Mouse (Mus musculus): ENCODE measurements around the gene Tlk2. TPM values are rescaled to one million over a fixed set of nuclear protein-coding genes. Genes with fewer than 3 reads are reported as not detected.

Tlk2 gene
- polyA plus RNA-seq, 1 experiment: 16.9 TPM

DNA sequence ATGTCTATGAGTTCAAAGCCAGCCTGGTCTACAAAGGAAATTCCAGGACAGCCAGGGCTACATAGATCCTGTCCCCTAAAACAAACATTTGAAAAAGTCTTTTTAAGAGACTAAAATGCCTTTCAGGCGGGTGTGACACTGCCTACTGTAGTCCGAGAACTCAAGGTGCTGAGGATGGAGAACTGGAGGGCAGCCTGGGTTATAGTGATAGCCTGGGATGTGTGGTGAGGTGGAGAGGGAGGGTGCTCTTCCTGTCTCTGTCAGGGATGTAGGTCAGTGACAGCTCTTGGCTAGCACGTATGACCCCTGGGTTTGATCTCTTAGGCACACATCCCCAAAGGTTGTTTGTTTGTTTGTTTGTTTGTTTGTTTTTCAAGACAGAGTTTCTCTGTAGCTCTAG, 34.5 kb upstream of the Tlk2 start:
- Histone ChIP-seq H3K79me2 (ENCODE audit: control insufficient read depth, insufficient read depth) (no peaks in the 10 kb centered on the region), H3K27me3 (ENCODE audit: control insufficient read depth, insufficient read depth, insufficient read length) (no peaks in the 10 kb centered on the region), H3K36me3 (ENCODE audit: control insufficient read depth, insufficient read depth) (peaks cover 22% of the 10 kb centered on the region), H3K79me3 (ENCODE audit: low read depth) (no peaks in the 10 kb centered on the region), H3K4me3 (ENCODE audit: insufficient read depth, poor library complexity, severe bottlenecking) (no peak overlapping the region), H3ac (ENCODE audit: control insufficient read depth, insufficient read length, low read depth) (no peak overlapping the region)
- TF ChIP-seq CEBPB (IDR thresholded peaks at IDR 0.05; ENCODE audit: low read depth) (no peak), MAX (IDR thresholded peaks at IDR 0.05) (no peak), FOSL1 (IDR thresholded peaks at IDR 0.05; ENCODE audit: insufficient read depth, low read length, poor library complexity, severe bottlenecking) (no peak), CTCF (IDR thresholded peaks at IDR 0.05; ENCODE audit: control insufficient read depth, insufficient read depth, insufficient read length) (no peak), MYOG (IDR thresholded peaks at IDR 0.05; ENCODE audit: control insufficient read depth, extremely low read depth, insufficient read length) (no peak), USF1 (IDR thresholded peaks at IDR 0.05; ENCODE audit: low read depth) (no peak), MYOD1 (IDR thresholded peaks at IDR 0.05; ENCODE audit: control insufficient read depth, insufficient read length, low read depth) (no peak)

DNA sequence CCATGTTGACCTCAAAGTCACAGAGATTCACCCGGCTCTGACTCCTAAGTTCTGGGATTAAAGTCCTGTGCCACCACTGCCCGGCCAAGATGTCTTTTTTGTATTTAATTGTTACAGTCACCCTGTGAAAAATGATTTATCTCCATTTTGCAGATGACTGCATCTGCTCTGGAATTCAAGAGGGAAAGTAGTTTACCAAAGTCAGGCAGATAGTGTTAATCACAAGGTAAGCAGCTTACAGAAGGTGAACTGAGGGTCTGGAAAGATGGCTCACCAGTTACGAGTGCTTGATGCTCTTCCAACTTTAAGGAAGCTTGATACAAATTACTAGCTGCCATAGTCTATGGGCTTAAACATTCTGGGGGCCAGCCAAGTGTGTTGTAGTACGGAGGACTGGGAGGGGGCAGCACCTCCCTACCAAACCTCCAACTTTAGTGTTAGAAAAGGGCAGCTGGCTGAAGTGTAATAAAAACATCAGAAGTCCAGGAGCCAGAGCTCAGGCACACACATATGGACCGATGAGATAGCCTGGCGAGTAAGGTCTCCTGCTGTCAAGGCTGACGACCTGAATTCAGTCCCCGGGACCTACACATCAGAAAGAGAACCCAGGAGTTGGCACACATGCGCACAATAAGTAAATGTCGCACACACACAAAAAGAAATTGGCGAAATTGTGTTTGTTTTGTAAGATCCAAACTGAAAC, 33.9 kb upstream of the Tlk2 start:
- H3K36me3 ChIP-seq (ENCODE audit: control insufficient read depth, insufficient read depth): peaks cover 17% of the 10 kb centered on the region
- TF ChIP-seq USF1 (IDR thresholded peaks at IDR 0.05; ENCODE audit: low read depth): no peak
- no peak for TF ChIP-seq FOSL1 (IDR thresholded peaks at IDR 0.05; ENCODE audit: insufficient read depth, low read length, poor library complexity, severe bottlenecking)
- no peak for TF ChIP-seq CTCF (IDR thresholded peaks at IDR 0.05; ENCODE audit: control insufficient read depth, insufficient read depth, insufficient read length)
- no peak for TF ChIP-seq CEBPB (IDR thresholded peaks at IDR 0.05; ENCODE audit: low read depth)
- TF ChIP-seq MYOG (IDR thresholded peaks at IDR 0.05; ENCODE audit: control insufficient read depth, extremely low read depth, insufficient read length): no peak
- TF ChIP-seq MAX (IDR thresholded peaks at IDR 0.05): no peak
- no peak for TF ChIP-seq MYOD1 (IDR thresholded peaks at IDR 0.05; ENCODE audit: control insufficient read depth, insufficient read length, low read depth)
- H3ac ChIP-seq (ENCODE audit: control insufficient read depth, insufficient read length, low read depth): no peak overlapping the region
- no peaks in the 10 kb centered on the region for H3K27me3 ChIP-seq (ENCODE audit: control insufficient read depth, insufficient read depth, insufficient read length)
- H3K4me3 ChIP-seq (ENCODE audit: insufficient read depth, poor library complexity, severe bottlenecking): no peak overlapping the region
- no peaks in the 10 kb centered on the region for H3K79me3 ChIP-seq (ENCODE audit: low read depth)
- no peaks in the 10 kb centered on the region for H3K79me2 ChIP-seq (ENCODE audit: control insufficient read depth, insufficient read depth)

DNA sequence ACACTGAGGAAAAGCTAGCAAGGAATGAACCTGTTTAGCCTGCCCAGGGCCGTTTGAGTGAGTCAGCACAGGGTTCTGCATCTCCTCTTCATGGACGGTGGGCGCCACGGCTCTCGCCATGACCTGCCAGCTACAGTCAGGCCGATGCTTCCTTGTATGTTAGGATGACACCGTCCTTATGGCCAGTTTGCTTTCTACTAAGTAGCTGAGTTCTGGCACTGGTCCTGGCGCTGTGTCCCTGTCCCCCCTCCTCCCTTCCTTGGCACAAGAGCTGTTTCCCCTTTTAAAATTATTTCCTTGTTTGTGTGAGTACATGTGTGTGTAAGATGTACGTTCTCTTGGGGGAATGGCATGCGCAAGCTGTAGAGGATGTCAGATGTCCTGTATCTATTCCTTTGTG, 33.4 kb upstream of the Tlk2 start:
- Histone ChIP-seq H3K4me3 (ENCODE audit: insufficient read depth, poor library complexity, severe bottlenecking) (no peak overlapping the region), H3K79me2 (ENCODE audit: control insufficient read depth, insufficient read depth) (no peaks in the 10 kb centered on the region), H3ac (ENCODE audit: control insufficient read depth, insufficient read length, low read depth) (no peak overlapping the region), H3K79me3 (ENCODE audit: low read depth) (no peaks in the 10 kb centered on the region), H3K36me3 (ENCODE audit: control insufficient read depth, insufficient read depth) (peaks cover 11% of the 10 kb centered on the region), H3K27me3 (ENCODE audit: control insufficient read depth, insufficient read depth, insufficient read length) (no peaks in the 10 kb centered on the region)
- TF ChIP-seq MYOD1 (IDR thresholded peaks at IDR 0.05; ENCODE audit: control insufficient read depth, insufficient read length, low read depth) (no peak), MYOG (IDR thresholded peaks at IDR 0.05; ENCODE audit: control insufficient read depth, extremely low read depth, insufficient read length) (no peak), USF1 (IDR thresholded peaks at IDR 0.05; ENCODE audit: low read depth) (no peak), MAX (IDR thresholded peaks at IDR 0.05) (no peak), CTCF (IDR thresholded peaks at IDR 0.05; ENCODE audit: control insufficient read depth, insufficient read depth, insufficient read length) (no peak), CEBPB (IDR thresholded peaks at IDR 0.05; ENCODE audit: low read depth) (no peak), FOSL1 (IDR thresholded peaks at IDR 0.05; ENCODE audit: insufficient read depth, low read length, poor library complexity, severe bottlenecking) (no peak)

DNA sequence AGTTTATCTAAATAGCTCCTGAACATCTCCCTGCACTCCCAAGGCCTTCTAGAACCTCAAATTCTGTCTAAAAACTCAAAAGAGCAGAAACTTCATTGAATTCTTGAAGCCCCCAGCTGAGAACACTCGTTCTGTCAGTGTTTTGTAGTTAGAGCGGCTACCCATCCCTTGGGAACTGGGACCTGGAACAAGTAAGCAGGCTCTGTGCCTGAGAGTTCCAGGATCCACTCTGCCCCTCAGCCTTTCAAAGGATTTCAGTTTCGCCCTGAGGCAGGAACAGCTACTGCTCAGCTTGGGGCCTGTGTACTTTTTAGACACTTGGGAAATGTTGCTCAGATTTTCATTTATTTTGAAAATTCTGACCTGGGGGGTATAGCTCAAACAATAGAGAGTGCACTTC, 32.0 kb upstream of the Tlk2 start, which contains the start of gene Gm10842:
TSS of gene Gm10842 (plus strand) at position 301 of the 400 bp plus-strand sequence.
- no peaks in the 10 kb centered on the region for H3K79me3 ChIP-seq (ENCODE audit: low read depth)
- no peaks in the 10 kb centered on the region for H3K36me3 ChIP-seq (ENCODE audit: control insufficient read depth, insufficient read depth)
- no peak within 1 kb of the TSS for H3ac ChIP-seq (ENCODE audit: control insufficient read depth, insufficient read length, low read depth)
- no peaks in the 10 kb centered on the region for H3K27me3 ChIP-seq (ENCODE audit: control insufficient read depth, insufficient read depth, insufficient read length)
- no peak within 1 kb of the TSS for H3K4me3 ChIP-seq (ENCODE audit: insufficient read depth, poor library complexity, severe bottlenecking)
- TF ChIP-seq MYOG (IDR thresholded peaks at IDR 0.05; ENCODE audit: control insufficient read depth, extremely low read depth, insufficient read length) (no peak), USF1 (IDR thresholded peaks at IDR 0.05; ENCODE audit: low read depth) (no peak), CTCF (IDR thresholded peaks at IDR 0.05; ENCODE audit: control insufficient read depth, insufficient read depth, insufficient read length) (no peak), MYOD1 (IDR thresholded peaks at IDR 0.05; ENCODE audit: control insufficient read depth, insufficient read length, low read depth) (no peak)
- no peaks in the 10 kb centered on the region for H3K79me2 ChIP-seq (ENCODE audit: control insufficient read depth, insufficient read depth)

DNA sequence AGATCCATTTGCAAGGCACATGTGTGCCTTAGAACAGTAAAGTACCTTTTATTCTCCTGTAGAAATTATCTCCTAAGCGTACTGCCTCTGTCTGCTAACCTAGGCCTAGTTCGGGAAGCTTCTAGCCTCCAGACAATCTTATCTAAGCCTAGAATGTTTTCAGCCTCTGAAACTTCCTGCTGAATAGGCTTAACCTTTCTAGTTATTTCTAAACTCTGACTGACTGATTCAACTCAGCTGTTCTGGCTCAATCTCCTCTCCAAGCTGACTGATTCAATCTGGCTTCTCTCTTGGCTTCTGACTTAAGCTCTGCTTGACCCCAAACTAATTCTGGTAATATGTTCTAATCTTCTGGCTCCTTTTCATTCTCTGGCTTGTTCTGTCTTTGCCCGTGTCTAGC, 29.3 kb upstream of the Tlk2 start:
- Histone ChIP-seq H3K79me2 (ENCODE audit: control insufficient read depth, insufficient read depth) (no peaks in the 10 kb centered on the region), H3K4me3 (ENCODE audit: insufficient read depth, poor library complexity, severe bottlenecking) (no peak overlapping the region), H3K36me3 (ENCODE audit: control insufficient read depth, insufficient read depth) (no peaks in the 10 kb centered on the region), H3K79me3 (ENCODE audit: low read depth) (no peaks in the 10 kb centered on the region), H3ac (ENCODE audit: control insufficient read depth, insufficient read length, low read depth) (no peak overlapping the region), H3K27me3 (ENCODE audit: control insufficient read depth, insufficient read depth, insufficient read length) (no peaks in the 10 kb centered on the region)
- TF ChIP-seq CEBPB (IDR thresholded peaks at IDR 0.05; ENCODE audit: low read depth) (no peak), FOSL1 (IDR thresholded peaks at IDR 0.05; ENCODE audit: insufficient read depth, low read length, poor library complexity, severe bottlenecking) (no peak), CTCF (IDR thresholded peaks at IDR 0.05; ENCODE audit: control insufficient read depth, insufficient read depth, insufficient read length) (no peak), MYOD1 (IDR thresholded peaks at IDR 0.05; ENCODE audit: control insufficient read depth, insufficient read length, low read depth) (no peak), MYOG (IDR thresholded peaks at IDR 0.05; ENCODE audit: control insufficient read depth, extremely low read depth, insufficient read length) (no peak), USF1 (IDR thresholded peaks at IDR 0.05; ENCODE audit: low read depth) (no peak)
